Mouse (Mus musculus) heart, adult 2 months (tissue): ENCODE data around the gene Iffo2. TPM values are rescaled to one million over a fixed set of nuclear protein-coding genes. Genes with fewer than 3 reads are reported as not detected.
"Not testable (repeated sequence)": the region's sequence is repeated elsewhere in the genome, so short reads cannot be mapped to it uniquely, and the experiment has no call there.

Experiments used
- DNase-seq, 2 experiments: peaks; one replicate each; pipeline ENCODE4 v3.0.0; 2021
- H3K27ac ChIP-seq: fragments of 200-600 bp; 2 replicates; pipeline ENCODE4 v1.8.1; 2022
- H3K27me3 ChIP-seq: fragments of 200-500 bp; 2 replicates; pipeline ENCODE4 v1.6.1; 2012; ENCODE audit warnings: mild to moderate bottlenecking, low read length, inconsistent platforms, mixed read lengths; ENCODE audit not compliant: control insufficient read depth, insufficient read depth
- H3K36me3 ChIP-seq: fragments of 200-500 bp; 2 replicates; pipeline ENCODE4 v1.6.1; 2012; ENCODE audit warnings: low read length, inconsistent platforms; ENCODE audit not compliant: control insufficient read depth, insufficient read depth
- H3K4me1 ChIP-seq: fragments of 200-500 bp; 2 replicates; pipeline ENCODE4 v1.6.1; 2011; ENCODE audit warnings: low read length; ENCODE audit not compliant: control insufficient read depth, insufficient read depth
- H3K4me3 ChIP-seq: fragments of 200-600 bp; 2 replicates; pipeline ENCODE4 v1.8.1; 2022
- H3K79me2 ChIP-seq: fragments of 200-500 bp; replicated peaks from 2 replicates; pipeline ENCODE4 v1.6.1; 2012; ENCODE audit warnings: mild to moderate bottlenecking, inconsistent platforms, low read length, moderate library complexity, mixed read lengths; ENCODE audit not compliant: control insufficient read depth, insufficient read depth
- H3K9ac ChIP-seq: fragments of 200-500 bp; 2 replicates; pipeline ENCODE4 v1.6.1; 2012; ENCODE audit warnings: low read depth, mild to moderate bottlenecking, control low read depth, inconsistent platforms, low read length, mixed read lengths
- CTCF ChIP-seq: fragments of 200-600 bp; IDR thresholded peaks from 2 replicates; pipeline ENCODE4 v1.8.1; 2022; ENCODE audit warnings: antibody characterized with exemption, mild to moderate bottlenecking, moderate library complexity
- EP300 ChIP-seq: fragments of 200-500 bp; IDR thresholded peaks from 2 replicates; pipeline ENCODE4 v1.6.1; 2011; ENCODE audit warnings: low read depth, low read length, control low read depth; ENCODE audit not compliant: insufficient read depth
- POLR2A ChIP-seq: fragments of 200-500 bp; IDR thresholded peaks from 2 replicates; pipeline ENCODE4 v1.6.1; 2011; ENCODE audit warnings: mild to moderate bottlenecking, low read depth, low read length, control low read depth; ENCODE audit not compliant: insufficient read depth
- WGBS: fragments of 180-500 bp; shearing (Covaris S2); methylation state at CpG from one replicate; pipeline ENCODE4 v1.1.7; 2018; 5-methylcytosine and 5-hydroxymethylcytosine counted together
- intact Hi-C: fragments of 180-260 bp; cut with DNase I; formaldehyde crosslinking; loops from one replicate; pipeline ENCODE4 v1.15.1; 2025
- long read RNA-seq: library from polyadenylated mRNA; stranded (forward); transcript quantifications from one replicate; pipeline ENCODE4 v2.0.0, GENCODE M21; 2021
- polyA plus RNA-seq: library from polyadenylated mRNA; depleted of rRNA; stranded (reverse); fragments of >200 nt; gene quantifications from 2 replicates; pipeline ENCODE4 v1.2.3, GENCODE M21; 2012; rRNA removed
- total RNA-seq, 2 experiments: library from RNA; stranded (reverse); gene quantifications; 2 replicates each; pipeline ENCODE4 v1.2.3; 2021

Iffo2 gene
- total RNA-seq (1 to 10 TPM; 4.9 to 5.0 TPM), polyA plus RNA-seq (3.1 and 4.5 TPM in 2 replicates)
- long read RNA-seq: 0 reads

- H3K27me3 ChIP-seq, H3K4me1 ChIP-seq, H3K79me2 ChIP-seq, H3K4me3 ChIP-seq, H3K36me3 ChIP-seq, intact Hi-C loops, DNase-seq, H3K9ac ChIP-seq, H3K27ac ChIP-seq: not testable (repeated sequence)
- 82% methylated on average over 5 of the region's 5 CpGs for WGBS
Observed at GRCm38 (mm10) chr4:139530248-139530647, at the start of gene Iffo2. Gene Iffo2 (plus strand): TSS chr4:139530548.

DNA sequence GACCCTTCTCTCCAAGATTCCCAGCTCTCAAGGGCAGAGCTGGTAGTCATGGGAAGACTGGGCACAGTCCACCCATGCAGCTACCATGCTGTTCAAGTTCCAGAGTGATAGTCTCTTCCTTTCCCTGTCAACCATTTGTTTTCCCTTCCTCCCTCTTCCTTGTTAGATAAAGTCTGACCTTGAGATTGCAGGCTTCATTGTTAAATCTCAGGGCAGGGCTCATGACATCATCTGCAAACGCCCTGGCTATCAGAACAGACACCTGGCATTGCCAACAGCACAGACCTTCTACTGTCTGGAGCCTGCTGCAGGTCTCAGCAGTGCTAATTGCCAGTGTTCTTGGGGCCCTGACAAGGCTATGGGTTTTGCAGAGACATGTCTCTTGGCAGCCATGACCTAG is 48.9 kb upstream of the Iffo2 start:
- intact Hi-C loops: no loop called here
- Histone ChIP-seq H3K27ac (no peak overlapping the region; the same call in 1 of the 2 replicates), H3K9ac (no peak overlapping the region), H3K4me3 (no peak overlapping the region), H3K27me3 (no peaks in the 10 kb centered on the region), H3K36me3 (no peaks in the 10 kb centered on the region), H3K4me1 (peaks cover 3% of the 10 kb centered on the region; the same call in 1 of the 2 replicates), H3K79me2 (no peaks in the 10 kb centered on the region)
- no peak for DNase-seq
- TF ChIP-seq POLR2A: no peak
- no peak for TF ChIP-seq CTCF
- no peak for TF ChIP-seq EP300
- 16% methylated on average over 1 of the region's 1 CpGs for WGBS

DNA sequence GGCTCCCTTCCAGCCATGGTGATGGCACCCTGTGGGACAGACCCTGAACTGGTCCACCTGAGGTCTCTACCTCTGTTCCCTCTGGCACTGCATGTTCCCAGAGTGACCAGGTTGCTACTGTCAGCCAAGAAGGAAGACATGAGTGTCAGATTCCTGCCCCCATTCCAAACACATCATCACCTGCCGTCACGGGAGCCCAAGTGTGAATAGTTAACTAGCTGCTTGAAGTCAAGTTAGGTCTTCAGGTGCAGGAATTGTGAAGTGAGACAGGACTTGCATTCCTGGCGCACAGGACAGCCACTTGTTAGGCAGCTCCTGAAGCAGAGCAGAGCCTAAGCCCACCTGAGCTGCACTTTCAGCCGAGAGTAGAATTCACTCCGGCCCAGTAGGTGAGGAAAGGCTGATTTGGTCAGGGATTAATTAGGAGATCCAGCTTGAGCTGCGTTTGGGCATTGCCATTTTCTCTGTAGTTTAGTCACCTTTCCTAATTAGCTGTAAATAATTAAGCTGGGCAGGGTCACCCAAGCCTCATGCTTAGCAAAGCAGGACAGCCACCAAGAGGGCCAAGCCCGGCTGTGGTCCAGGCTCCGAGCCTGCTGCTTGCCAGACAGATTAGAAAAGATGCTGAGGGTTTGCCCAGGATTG is 46.8 kb upstream of the Iffo2 start:
- TF ChIP-seq POLR2A: no peak
- TF ChIP-seq EP300: no peak
- no peak for TF ChIP-seq CTCF

GRCm38 (mm10) chr4:139484496-139484895 is 45.9 kb upstream of the Iffo2 start:
- peaks cover 3% of the 10 kb centered on the region; the same call in 1 of the 2 replicates for H3K4me1 ChIP-seq
- H3K36me3 ChIP-seq: no peaks in the 10 kb centered on the region
- no peak overlapping the region for H3K27ac ChIP-seq
- H3K27me3 ChIP-seq: no peaks in the 10 kb centered on the region
- no peak for DNase-seq
- intact Hi-C loops: no loop called here
- 84% methylated on average over 7 of the region's 7 CpGs for WGBS
- no peak overlapping the region for H3K9ac ChIP-seq
- H3K79me2 ChIP-seq: no peaks in the 10 kb centered on the region
- no peak overlapping the region for H3K4me3 ChIP-seq
- TF ChIP-seq POLR2A: no peak
- TF ChIP-seq CTCF: no peak
- TF ChIP-seq EP300: no peak

More for the DNA sequence above, 46.8 kb upstream of the Iffo2 start:
- H3K27me3 ChIP-seq: no peaks in the 10 kb centered on the region
- peaks cover 3% of the 10 kb centered on the region; the same call in 1 of the 2 replicates for H3K4me1 ChIP-seq
- WGBS: 96% methylated on average over 8 of the region's 8 CpGs
- no peak overlapping the region for H3K27ac ChIP-seq
- H3K79me2 ChIP-seq: no peaks in the 10 kb centered on the region
- intact Hi-C loops: no loop called here
- no peak for DNase-seq
- no peak overlapping the region for H3K4me3 ChIP-seq
- H3K9ac ChIP-seq: no peak overlapping the region
- H3K36me3 ChIP-seq: no peaks in the 10 kb centered on the region

- TF ChIP-seq CTCF: no peak
- no peak for TF ChIP-seq EP300
- no peak for TF ChIP-seq POLR2A
- H3K79me2 ChIP-seq: no peaks in the 10 kb centered on the region
- no peak overlapping the region for H3K27ac ChIP-seq
- no peak overlapping the region for H3K4me3 ChIP-seq
- intact Hi-C loops: no loop called here
- H3K4me1 ChIP-seq: peaks cover 9% of the 10 kb centered on the region
- no peaks in the 10 kb centered on the region for H3K36me3 ChIP-seq
- H3K27me3 ChIP-seq: no peaks in the 10 kb centered on the region
- 86% methylated on average over 10 of the region's 10 CpGs for WGBS
- no peak for DNase-seq
- no peak overlapping the region for H3K9ac ChIP-seq
Observed at GRCm38 (mm10) chr4:139487085-139487484, 43.3 kb upstream of the Iffo2 start.

- TF ChIP-seq CTCF (no peak), POLR2A (no peak), EP300 (no peak)
- no peak overlapping the region for H3K9ac ChIP-seq
- intact Hi-C loops: no loop called here
- no peaks in the 10 kb centered on the region for H3K36me3 ChIP-seq
- H3K4me1 ChIP-seq: peaks cover 15% of the 10 kb centered on the region
- 93% methylated on average over 5 of the region's 5 CpGs for WGBS
- no peaks in the 10 kb centered on the region for H3K27me3 ChIP-seq
- H3K79me2 ChIP-seq: no peaks in the 10 kb centered on the region
- H3K27ac ChIP-seq: no peak overlapping the region
- no peak overlapping the region for H3K4me3 ChIP-seq
- no peak for DNase-seq
Observed at GRCm38 (mm10) chr4:139488325-139488724, 42.0 kb upstream of the Iffo2 start.
